Mouse (Mus musculus) cerebellum, adult 2 months (tissue): Measurements from ENCODE around the gene Rusc2.

ENCODE experiments used
- CTCF ChIP-seq: fragments of 200-500 bp; IDR thresholded peaks from 2 replicates; pipeline ENCODE4 v1.5.1; 2011; ENCODE audit warnings: low read depth, mild to moderate bottlenecking, control low read depth, low read length, moderate library complexity, borderline replicate concordance; ENCODE audit not compliant: insufficient read depth
- POLR2A ChIP-seq: fragments of 200-500 bp; IDR thresholded peaks from 2 replicates; pipeline ENCODE4 v1.6.1; 2011; ENCODE audit warnings: low read length, control low read depth, borderline replicate concordance; ENCODE audit not compliant: insufficient read depth

DNA sequence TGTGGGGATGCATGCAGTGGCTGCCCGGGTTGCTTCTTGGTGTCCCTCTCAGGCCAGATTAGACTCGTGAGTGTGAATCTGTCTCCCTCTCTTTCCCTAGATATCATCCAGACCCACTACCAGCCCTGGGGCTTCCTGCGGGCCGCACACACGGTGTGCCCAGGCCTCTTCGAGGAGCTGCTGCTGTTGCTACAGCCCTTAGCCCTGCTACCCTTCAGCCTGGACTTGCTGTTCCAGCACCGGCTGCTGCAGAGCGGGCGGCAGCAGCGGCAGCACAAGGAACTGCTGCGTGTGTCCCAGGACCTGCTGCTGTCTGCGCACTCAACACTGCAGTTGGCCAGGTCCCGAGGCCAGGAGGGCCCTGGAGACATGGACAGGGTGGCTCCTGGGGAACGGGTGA, 43.4 kb downstream of the Rusc2 start:
- TF ChIP-seq CTCF, result no peak
- no peak for TF ChIP-seq POLR2A
